Mouse (Mus musculus) large intestine, adult 2 months (tissue): ENCODE data around the gene Olfr1101. TPM values are rescaled to one million over a fixed set of nuclear protein-coding genes. Genes with fewer than 3 reads are reported as not detected.

Experiments
- DNase-seq: peaks from one replicate; pipeline ENCODE4 v3.0.0-alpha.2; 2012; ENCODE audit warnings: low read depth, low spot score
- WGBS: fragments of 180-500 bp; shearing (Covaris S2); methylation state at CpG from one replicate; pipeline ENCODE4 v1.1.7; 2018; 5-methylcytosine and 5-hydroxymethylcytosine counted together
- polyA plus RNA-seq: library from polyadenylated mRNA; depleted of rRNA; stranded (reverse); fragments of >200 nt; gene quantifications from 2 replicates; pipeline ENCODE4 v1.2.3, GENCODE M21; 2012; rRNA removed

Gene Olfr1101
- polyA plus RNA-seq: not detected in 2 replicates

GRCm38 (mm10) chr2:86991121-86991520 is at the start of gene Olfr1101:
TSS of gene Olfr1101 (minus strand) at chr2:86991221.
- DNase-seq: no peak
- WGBS: 65% methylated on average over 3 of the region's 3 CpGs

GRCm38 (mm10) chr2:87036431-87036830 is 45.4 kb upstream of the Olfr1101 start, which contains the start of gene Olfr1105:
TSS of gene Olfr1105 (minus strand) at chr2:87036531.
- DNase-seq: no peak

- no peak for DNase-seq
- WGBS: 38% methylated on average over 1 of the region's 1 CpGs
These were observed 36.0 kb upstream of the Olfr1101 start, which contains the start of gene Olfr1104 for GRCm38 (mm10) chr2:87026980-87027379. TSS of gene Olfr1104 (minus strand) at chr2:87027080.

- DNase-seq: no peak
These were observed 7.1 kb upstream of the Olfr1101 start, which contains the start of gene Olfr1102 for GRCm38 (mm10) chr2:86998098-86998497. TSS of gene Olfr1102 (plus strand) at chr2:86998398.

- 67% methylated on average over 3 of the region's 3 CpGs for WGBS
These were observed 11.2 kb downstream of the Olfr1101 start, which contains the start of gene Olfr1100 for GRCm38 (mm10) chr2:86979854-86980253. TSS of gene Olfr1100 (minus strand) at chr2:86979954.

GRCm38 (mm10) chr2:86960593-86960992 is 30.4 kb downstream of the Olfr1101 start, which contains the start of gene Olfr1099:
TSS of gene Olfr1099 (minus strand) at chr2:86960693.
- WGBS: 57% methylated on average over 1 of the region's 1 CpGs
- DNase-seq: no peak

More at GRCm38 (mm10) chr2:86979854-86980253, 11.2 kb downstream of the Olfr1101 start, which contains the start of gene Olfr1100:
- no peak for DNase-seq

Other genes with a start within 250 kb of the Olfr1101 start
- not detected in 2 replicates for gene Olfr1090, start 232.2 kb downstream of the Olfr1101 start, polyA plus RNA-seq
- not detected in 2 replicates for gene Olfr1093, start 208.7 kb downstream of the Olfr1101 start, polyA plus RNA-seq
- not detected in 2 replicates for gene Olfr141, start 181.2 kb downstream of the Olfr1101 start, polyA plus RNA-seq
- not detected in 2 replicates for gene Olfr1094, start 166.6 kb downstream of the Olfr1101 start, polyA plus RNA-seq
- gene Olfr1095, start 139.5 kb downstream of the Olfr1101 start, polyA plus RNA-seq: not detected in 2 replicates
- gene Gm13723, start 116.4 kb downstream of the Olfr1101 start, polyA plus RNA-seq: not detected in 2 replicates
- gene Olfr1097, start 99.0 kb downstream of the Olfr1101 start, polyA plus RNA-seq: not detected in 2 replicates
- not detected in 2 replicates for gene Olfr1098, start 66.7 kb downstream of the Olfr1101 start, polyA plus RNA-seq
- gene Olfr1099, start 30.5 kb downstream of the Olfr1101 start, polyA plus RNA-seq: not detected in 2 replicates
- gene Olfr1100, start 11.3 kb downstream of the Olfr1101 start, polyA plus RNA-seq: not detected in 2 replicates
- not detected in 2 replicates for gene Olfr1102, start 7.2 kb upstream of the Olfr1101 start, polyA plus RNA-seq
- gene Olfr1104, start 35.9 kb upstream of the Olfr1101 start, polyA plus RNA-seq: not detected in 2 replicates
- not detected in 2 replicates for gene Olfr1105, start 45.3 kb upstream of the Olfr1101 start, polyA plus RNA-seq
- not detected in 2 replicates for gene Olfr1106, start 61.1 kb upstream of the Olfr1101 start, polyA plus RNA-seq
- gene Olfr1107, start 84.6 kb upstream of the Olfr1101 start, polyA plus RNA-seq: not detected in 2 replicates
- gene Olfr1109, start 104.8 kb upstream of the Olfr1101 start, polyA plus RNA-seq: not detected in 2 replicates
- gene Olfr259, start 123.3 kb upstream of the Olfr1101 start, polyA plus RNA-seq: not detected in 2 replicates
- gene Olfr1110, start 149.1 kb upstream of the Olfr1101 start, polyA plus RNA-seq: not detected in 2 replicates
- gene Olfr1111, start 161.4 kb upstream of the Olfr1101 start, polyA plus RNA-seq: not detected in 2 replicates
- not detected in 2 replicates for gene Olfr1112, start 196.6 kb upstream of the Olfr1101 start, polyA plus RNA-seq
- gene Olfr1113, start 217.7 kb upstream of the Olfr1101 start, polyA plus RNA-seq: not detected in 2 replicates